Mouse (Mus musculus): ENCODE measurements at regions not wholly inside any gene's neighbourhood (a gene's known extent, or its start where the extent isn't known, plus 50 kb on each side); places are given as distances from the start of the nearest gene placed in this dataset.
"Not testable (repeated sequence)": the region's sequence is repeated elsewhere in the genome, so short reads cannot be mapped to it uniquely, and the experiment has no call there.

- no peak for ATAC-seq (ENCODE audit: low read depth)
- WGBS (ENCODE audit: insufficient replicate concordance): 26% methylated on average over 1 of the region's 1 CpGs
- H3K4me1 ChIP-seq (ENCODE audit: control insufficient read depth, low read depth, low read length): no peaks in the 10 kb centered on the region
- no peak overlapping the region for H3K4me3 ChIP-seq (ENCODE audit: low read depth, low read length)
- H3K9ac ChIP-seq (ENCODE audit: low read depth, low read length): no peak overlapping the region
- H3K4me2 ChIP-seq (ENCODE audit: low read depth, low read length): no peak overlapping the region
- H3K9me3 ChIP-seq (replicated peaks; ENCODE audit: control insufficient read depth, low read length): no peaks in the 10 kb centered on the region
- no peaks in the 10 kb centered on the region for H3K27me3 ChIP-seq (ENCODE audit: control insufficient read depth, insufficient read depth, low read depth, low read length)
- H3K27ac ChIP-seq (ENCODE audit: low read length): no peak overlapping the region
- no peaks in the 10 kb centered on the region for H3K36me3 ChIP-seq (ENCODE audit: control insufficient read depth, insufficient read depth)
Measured at GRCm38 (mm10) chr2:166516261-166516660, 197.4 kb downstream of the Prex1 start.

- Histone ChIP-seq H3K4me1 (ENCODE audit: control insufficient read depth, low read depth, low read length) (no peaks in the 10 kb centered on the region), H3K9ac (ENCODE audit: low read depth, low read length) (no peak overlapping the region), H3K4me3 (ENCODE audit: low read depth, low read length) (no peak overlapping the region), H3K4me2 (ENCODE audit: low read depth, low read length) (no peak overlapping the region), H3K9me3 (replicated peaks; ENCODE audit: control insufficient read depth, low read length) (no peaks in the 10 kb centered on the region), H3K27ac (ENCODE audit: low read length) (no peak overlapping the region), H3K27me3 (ENCODE audit: control insufficient read depth, insufficient read depth, low read depth, low read length) (no peaks in the 10 kb centered on the region), H3K36me3 (ENCODE audit: control insufficient read depth, insufficient read depth) (no peaks in the 10 kb centered on the region)
- WGBS (ENCODE audit: insufficient replicate concordance): 50% methylated on average over 8 of the region's 8 CpGs
- ATAC-seq (ENCODE audit: low read depth): no peak
Measured at GRCm38 (mm10) chr2:166514664-166515063, 199.0 kb downstream of the Prex1 start.

- ATAC-seq (ENCODE audit: low read depth): no peak
- Histone ChIP-seq H3K27ac (ENCODE audit: low read length) (no peak overlapping the region), H3K9ac (ENCODE audit: low read depth, low read length) (no peak overlapping the region), H3K27me3 (ENCODE audit: control insufficient read depth, insufficient read depth, low read depth, low read length) (no peaks in the 10 kb centered on the region), H3K9me3 (replicated peaks; ENCODE audit: control insufficient read depth, low read length) (peaks cover 2% of the 10 kb centered on the region; the same call in 1 of the 2 replicates), H3K4me3 (ENCODE audit: low read depth, low read length) (no peak overlapping the region), H3K4me1 (ENCODE audit: control insufficient read depth, low read depth, low read length) (no peaks in the 10 kb centered on the region), H3K4me2 (ENCODE audit: low read depth, low read length) (no peak overlapping the region), H3K36me3 (ENCODE audit: control insufficient read depth, insufficient read depth) (no peaks in the 10 kb centered on the region)
- WGBS (ENCODE audit: insufficient replicate concordance): 72% methylated on average over 8 of the region's 8 CpGs
Measured at GRCm38 (mm10) chr2:166512488-166512887, 201.1 kb downstream of the Prex1 start.

- not testable (repeated sequence) for H3K4me1 ChIP-seq (ENCODE audit: control insufficient read depth, low read depth, low read length); H3K27ac ChIP-seq (ENCODE audit: low read length); H3K27me3 ChIP-seq (ENCODE audit: control insufficient read depth, insufficient read depth, low read depth, low read length); ATAC-seq (ENCODE audit: low read depth); H3K9ac ChIP-seq (ENCODE audit: low read depth, low read length); H3K4me3 ChIP-seq (ENCODE audit: low read depth, low read length); H3K4me2 ChIP-seq (ENCODE audit: low read depth, low read length); H3K36me3 ChIP-seq (ENCODE audit: control insufficient read depth, insufficient read depth); H3K9me3 ChIP-seq (replicated peaks; ENCODE audit: control insufficient read depth, low read length)
- 67% methylated on average over 3 of the region's 3 CpGs for WGBS (ENCODE audit: insufficient replicate concordance)
Measured at GRCm38 (mm10) chr2:166511477-166511876, 202.2 kb downstream of the Prex1 start.

- WGBS (ENCODE audit: insufficient replicate concordance): 54% methylated on average over 4 of the region's 4 CpGs
- Histone ChIP-seq H3K27me3 (ENCODE audit: control insufficient read depth, insufficient read depth, low read depth, low read length) (no peaks in the 10 kb centered on the region), H3K27ac (ENCODE audit: low read length) (no peak overlapping the region), H3K4me3 (ENCODE audit: low read depth, low read length) (no peak overlapping the region), H3K9me3 (replicated peaks; ENCODE audit: control insufficient read depth, low read length) (peaks cover 2% of the 10 kb centered on the region; the same call in 1 of the 2 replicates), H3K36me3 (ENCODE audit: control insufficient read depth, insufficient read depth) (no peaks in the 10 kb centered on the region), H3K4me2 (ENCODE audit: low read depth, low read length) (no peak overlapping the region), H3K9ac (ENCODE audit: low read depth, low read length) (no peak overlapping the region), H3K4me1 (ENCODE audit: control insufficient read depth, low read depth, low read length) (no peaks in the 10 kb centered on the region)
- ATAC-seq (ENCODE audit: low read depth): no peak
Measured at GRCm38 (mm10) chr2:166510776-166511175, 202.9 kb downstream of the Prex1 start.

GRCm38 (mm10) chr2:166509591-166509990 lies 204.0 kb downstream of the Prex1 start:
- H3K4me2 ChIP-seq (ENCODE audit: low read depth, low read length): no peak overlapping the region
- WGBS (ENCODE audit: insufficient replicate concordance): 79% methylated on average over 10 of the region's 10 CpGs
- no peak overlapping the region for H3K9ac ChIP-seq (ENCODE audit: low read depth, low read length)
- H3K36me3 ChIP-seq (ENCODE audit: control insufficient read depth, insufficient read depth): no peaks in the 10 kb centered on the region
- H3K4me3 ChIP-seq (ENCODE audit: low read depth, low read length): no peak overlapping the region
- no peak overlapping the region for H3K27ac ChIP-seq (ENCODE audit: low read length)
- no peaks in the 10 kb centered on the region for H3K27me3 ChIP-seq (ENCODE audit: control insufficient read depth, insufficient read depth, low read depth, low read length)
- ATAC-seq (ENCODE audit: low read depth): no peak
- H3K9me3 ChIP-seq (replicated peaks; ENCODE audit: control insufficient read depth, low read length): peaks cover 2% of the 10 kb centered on the region; the same call in 1 of the 2 replicates
- H3K4me1 ChIP-seq (ENCODE audit: control insufficient read depth, low read depth, low read length): no peaks in the 10 kb centered on the region

GRCm38 (mm10) chr2:166508656-166509420 lies 204.8 kb downstream of the Prex1 start:
- H3K4me3 ChIP-seq (ENCODE audit: low read depth, low read length): no peak overlapping the region
- H3K4me1 ChIP-seq (ENCODE audit: control insufficient read depth, low read depth, low read length): no peaks in the 10 kb centered on the region
- 61% methylated on average over 8 of the region's 8 CpGs for WGBS (ENCODE audit: insufficient replicate concordance)
- ATAC-seq (ENCODE audit: low read depth): no peak
- no peak overlapping the region for H3K4me2 ChIP-seq (ENCODE audit: low read depth, low read length)
- no peaks in the 10 kb centered on the region for H3K27me3 ChIP-seq (ENCODE audit: control insufficient read depth, insufficient read depth, low read depth, low read length)
- H3K36me3 ChIP-seq (ENCODE audit: control insufficient read depth, insufficient read depth): no peaks in the 10 kb centered on the region
- peaks cover 2% of the 10 kb centered on the region; the same call in 1 of the 2 replicates for H3K9me3 ChIP-seq (replicated peaks; ENCODE audit: control insufficient read depth, low read length)
- no peak overlapping the region for H3K27ac ChIP-seq (ENCODE audit: low read length)
- no peak overlapping the region for H3K9ac ChIP-seq (ENCODE audit: low read depth, low read length)

GRCm38 (mm10) chr2:166505309-166505708 lies 208.3 kb downstream of the Prex1 start:
- Histone ChIP-seq H3K4me1 (ENCODE audit: control insufficient read depth, low read depth, low read length) (no peaks in the 10 kb centered on the region), H3K4me2 (ENCODE audit: low read depth, low read length) (no peak overlapping the region), H3K9ac (ENCODE audit: low read depth, low read length) (no peak overlapping the region), H3K4me3 (ENCODE audit: low read depth, low read length) (no peak overlapping the region), H3K27me3 (ENCODE audit: control insufficient read depth, insufficient read depth, low read depth, low read length) (no peaks in the 10 kb centered on the region), H3K36me3 (ENCODE audit: control insufficient read depth, insufficient read depth) (no peaks in the 10 kb centered on the region), H3K9me3 (replicated peaks; ENCODE audit: control insufficient read depth, low read length) (peaks cover 2% of the 10 kb centered on the region; the same call in 1 of the 2 replicates), H3K27ac (ENCODE audit: low read length) (no peak overlapping the region)
- WGBS (ENCODE audit: insufficient replicate concordance): 48% methylated on average over 9 of the region's 9 CpGs
- no peak for ATAC-seq (ENCODE audit: low read depth)

- Histone ChIP-seq H3K4me1 (ENCODE audit: control insufficient read depth, low read depth, low read length) (no peaks in the 10 kb centered on the region), H3K27me3 (ENCODE audit: control insufficient read depth, insufficient read depth, low read depth, low read length) (no peaks in the 10 kb centered on the region), H3K9me3 (replicated peaks; ENCODE audit: control insufficient read depth, low read length) (no peaks in the 10 kb centered on the region), H3K9ac (ENCODE audit: low read depth, low read length) (no peak overlapping the region), H3K4me3 (ENCODE audit: low read depth, low read length) (no peak overlapping the region), H3K27ac (ENCODE audit: low read length) (no peak overlapping the region), H3K4me2 (ENCODE audit: low read depth, low read length) (no peak overlapping the region), H3K36me3 (ENCODE audit: control insufficient read depth, insufficient read depth) (no peaks in the 10 kb centered on the region)
- ATAC-seq (ENCODE audit: low read depth): no peak
- 72% methylated on average over 6 of the region's 6 CpGs for WGBS (ENCODE audit: insufficient replicate concordance)
Measured at GRCm38 (mm10) chr2:166503666-166504065, 210.0 kb downstream of the Prex1 start.
